Mouse (Mus musculus) hindbrain, embryonic 11.5 days (tissue): ENCODE results near the gene Gm7978. TPM values are rescaled to one million over a fixed set of nuclear protein-coding genes. Genes with fewer than 3 reads are reported as not detected.
"Not testable (repeated sequence)": the region's sequence is repeated elsewhere in the genome, so short reads cannot be mapped to it uniquely, and the experiment has no call there.

ENCODE experiments used
- ATAC-seq: fragments of 200-750 bp; cut with Nextera tagmentation; 2 replicates; pipeline ENCODE4 v1.8.0; 2017; ENCODE audit warnings: mild to moderate bottlenecking, moderate TSS enrichment, moderate library complexity; ENCODE audit not compliant: low FRiP score
- DNase-seq: peaks from one replicate; pipeline ENCODE4 v3.0.0-alpha.2; 2015; ENCODE audit warnings: low spot score
- H3K27ac ChIP-seq: fragments of 300-500 bp; sonication (generic); 2 replicates; pipeline ENCODE4 v1.5.1; 2014; ENCODE audit warnings: mild to moderate bottlenecking, low read depth, low read length
- H3K27me3 ChIP-seq: fragments of 300-500 bp; sonication (generic); 2 replicates; pipeline ENCODE4 v1.6.1; 2014; ENCODE audit warnings: mild to moderate bottlenecking, low read length, moderate library complexity, mixed read lengths; ENCODE audit not compliant: control insufficient read depth, insufficient read depth
- H3K36me3 ChIP-seq: fragments of 300-500 bp; sonication (generic); 2 replicates; pipeline ENCODE4 v1.6.1; 2014; ENCODE audit warnings: mild to moderate bottlenecking, low read length, moderate library complexity, mixed read lengths; ENCODE audit not compliant: control insufficient read depth, insufficient read depth
- H3K4me1 ChIP-seq: fragments of 300-500 bp; sonication (generic); replicated peaks from 2 replicates; pipeline ENCODE4 v1.6.1; 2014; ENCODE audit warnings: low read length, mixed read lengths; ENCODE audit not compliant: control insufficient read depth, insufficient read depth
- H3K4me2 ChIP-seq: fragments of 300-500 bp; sonication (generic); replicated peaks from 2 replicates; pipeline ENCODE4 v1.6.1; 2014; ENCODE audit warnings: mild to moderate bottlenecking, low read depth, low read length
- H3K4me3 ChIP-seq: fragments of 300-500 bp; sonication (generic); 2 replicates; pipeline ENCODE4 v1.5.1; 2014; ENCODE audit warnings: low read depth, low read length
- H3K9ac ChIP-seq: fragments of 300-500 bp; sonication (generic); 2 replicates; pipeline ENCODE4 v1.6.1; 2014; ENCODE audit warnings: low read depth, low read length
- H3K9me3 ChIP-seq: fragments of 300-500 bp; sonication (generic); 2 replicates; pipeline ENCODE4 v1.6.1; 2016; ENCODE audit warnings: low read length; ENCODE audit not compliant: control insufficient read depth
- WGBS: fragments of 180-500 bp; shearing (Covaris S2); extraction: QIAGEN DNeasy Blood & Tissue Kit; methylation state at CpG from one replicate; pipeline ENCODE4 v1.1.7; 2014; 5-methylcytosine and 5-hydroxymethylcytosine counted together
- polyA plus RNA-seq: library from polyadenylated mRNA; unstranded; fragments of >200 nt; fragmentation: Nextera tagmentation; extraction: Ambion mirVana; gene quantifications from 2 replicates; pipeline ENCODE4 v1.2.1, GENCODE M21; 2014

Gene Gm7978
- not detected in 2 replicates for polyA plus RNA-seq

GRCm38 (mm10) chr5:95736073-95736472, at the start of gene Gm7978:
Gene Gm7978 (minus strand): TSS chr5:95736173.
- not testable (repeated sequence) for H3K9me3 ChIP-seq, H3K27ac ChIP-seq, H3K36me3 ChIP-seq, DNase-seq, H3K4me1 ChIP-seq, H3K4me2 ChIP-seq, ATAC-seq, H3K9ac ChIP-seq, H3K4me3 ChIP-seq, H3K27me3 ChIP-seq
- WGBS: no CpG with 5 or more reads among the region's 1 CpGs

GRCm38 (mm10) chr5:95775690-95776089, 39.7 kb upstream of the Gm7978 start, which contains the start of gene E330014E10Rik:
Gene E330014E10Rik (plus strand): TSS chr5:95775990.
- not testable (repeated sequence) for DNase-seq, H3K27ac ChIP-seq, H3K4me3 ChIP-seq, H3K9ac ChIP-seq, H3K9me3 ChIP-seq, H3K4me2 ChIP-seq, ATAC-seq, H3K27me3 ChIP-seq, H3K36me3 ChIP-seq, H3K4me1 ChIP-seq
- no CpG with 5 or more reads among the region's 2 CpGs for WGBS

GRCm38 (mm10) chr5:95741714-95742113, 5.7 kb upstream of the Gm7978 start, which contains the start of gene Gm7982:
Gene Gm7982 (plus strand): TSS chr5:95742014.
- H3K4me2 ChIP-seq, H3K4me1 ChIP-seq, H3K27me3 ChIP-seq, H3K9me3 ChIP-seq, H3K4me3 ChIP-seq, DNase-seq, H3K36me3 ChIP-seq, ATAC-seq, H3K9ac ChIP-seq, H3K27ac ChIP-seq: not testable (repeated sequence)
- no CpG with 5 or more reads among the region's 3 CpGs for WGBS

Other genes with a start within 250 kb of the Gm7978 start
- gene Gm3286, start 225.4 kb downstream of the Gm7978 start, polyA plus RNA-seq: not detected in 2 replicates
- not detected in 2 replicates for gene Gm7971, start 141.3 kb downstream of the Gm7978 start, polyA plus RNA-seq
- gene Gm7982, start 5.8 kb upstream of the Gm7978 start, polyA plus RNA-seq: not detected in 2 replicates
- gene E330014E10Rik, start 39.8 kb upstream of the Gm7978 start, polyA plus RNA-seq: not detected in 2 replicates
- gene Cxcl13, start 220.8 kb upstream of the Gm7978 start, polyA plus RNA-seq: 0.20 and 0.21 TPM in 2 replicates